Mouse (Mus musculus): ENCODE data around the gene Olfr56. TPM values are rescaled to one million over a fixed set of nuclear protein-coding genes. Genes with fewer than 3 reads are reported as not detected.
"Not testable (repeated sequence)": the region's sequence is repeated elsewhere in the genome, so short reads cannot be mapped to it uniquely, and the experiment has no call there.

Olfr56 gene
- polyA plus RNA-seq, 1 experiment from 2014 or later = not detected

- not testable (repeated sequence) for H3K9me3 ChIP-seq (replicated peaks; ENCODE audit: control insufficient read depth, low read length); H3K27me3 ChIP-seq (replicated peaks; ENCODE audit: control insufficient read depth, insufficient read depth, low read length); ATAC-seq; H3K27ac ChIP-seq (ENCODE audit: low read depth, low read length); DNase-seq (ENCODE audit: low spot score); H3K4me2 ChIP-seq (ENCODE audit: low read length); H3K36me3 ChIP-seq (ENCODE audit: control insufficient read depth, insufficient read depth, low read length); H3K9ac ChIP-seq (ENCODE audit: low read length); H3K4me3 ChIP-seq (ENCODE audit: low read depth, low read length); H3K4me1 ChIP-seq (ENCODE audit: control insufficient read depth, insufficient read depth, low read length)
- 89% methylated on average over 6 of the region's 6 CpGs for WGBS
Observed at GRCm38 (mm10) chr11:49076001-49076757, 97.5 kb downstream of the Olfr56 start, which contains the start of gene Ifi47. Ifi47 (plus strand) TSS chr11:49076587.

GRCm38 (mm10) chr11:49077012-49077411 is 98.3 kb downstream of the Olfr56 start:
- no peak overlapping the region for H3K4me2 ChIP-seq (ENCODE audit: low read length)
- no peak overlapping the region for H3K4me3 ChIP-seq (ENCODE audit: low read depth, low read length)
- no peak overlapping the region for H3K27ac ChIP-seq (ENCODE audit: low read depth, low read length)
- H3K4me1 ChIP-seq (ENCODE audit: control insufficient read depth, insufficient read depth, low read length) = no peaks in the 10 kb centered on the region
- DNase-seq (ENCODE audit: low spot score) (no peak), ATAC-seq (no peak)
- WGBS = 56% methylated on average over 1 of the region's 1 CpGs
- no peaks in the 10 kb centered on the region for H3K36me3 ChIP-seq (ENCODE audit: control insufficient read depth, insufficient read depth, low read length)
- no peaks in the 10 kb centered on the region for H3K9me3 ChIP-seq (replicated peaks; ENCODE audit: control insufficient read depth, low read length)
- H3K27me3 ChIP-seq (replicated peaks; ENCODE audit: control insufficient read depth, insufficient read depth, low read length) = no peaks in the 10 kb centered on the region
- H3K9ac ChIP-seq (ENCODE audit: low read length) = no peak overlapping the region

GRCm38 (mm10) chr11:49078719-49079118 is 100.0 kb downstream of the Olfr56 start:
- H3K4me3 ChIP-seq (ENCODE audit: low read depth, low read length) = no peak overlapping the region
- no peak overlapping the region for H3K4me2 ChIP-seq (ENCODE audit: low read length)
- 88% methylated on average over 3 of the region's 3 CpGs for WGBS
- ATAC-seq (no peak), DNase-seq (ENCODE audit: low spot score) (no peak)
- H3K9me3 ChIP-seq (replicated peaks; ENCODE audit: control insufficient read depth, low read length) = no peaks in the 10 kb centered on the region
- H3K27me3 ChIP-seq (replicated peaks; ENCODE audit: control insufficient read depth, insufficient read depth, low read length) = no peaks in the 10 kb centered on the region
- H3K9ac ChIP-seq (ENCODE audit: low read length) = no peak overlapping the region
- H3K36me3 ChIP-seq (ENCODE audit: control insufficient read depth, insufficient read depth, low read length) = no peaks in the 10 kb centered on the region
- H3K27ac ChIP-seq (ENCODE audit: low read depth, low read length) = no peak overlapping the region
- no peaks in the 10 kb centered on the region for H3K4me1 ChIP-seq (ENCODE audit: control insufficient read depth, insufficient read depth, low read length)

- Histone ChIP-seq H3K36me3 (ENCODE audit: control insufficient read depth, insufficient read depth, low read length) (no peaks in the 10 kb centered on the region), H3K4me3 (ENCODE audit: low read depth, low read length) (no peak overlapping the region), H3K27ac (ENCODE audit: low read depth, low read length) (no peak overlapping the region), H3K4me2 (ENCODE audit: low read length) (no peak overlapping the region), H3K9me3 (replicated peaks; ENCODE audit: control insufficient read depth, low read length) (no peaks in the 10 kb centered on the region), H3K27me3 (replicated peaks; ENCODE audit: control insufficient read depth, insufficient read depth, low read length) (no peaks in the 10 kb centered on the region), H3K4me1 (ENCODE audit: control insufficient read depth, insufficient read depth, low read length) (no peaks in the 10 kb centered on the region), H3K9ac (ENCODE audit: low read length) (no peak overlapping the region)
- WGBS = 66% methylated on average over 1 of the region's 1 CpGs
- no peak for DNase-seq (ENCODE audit: low spot score)
- ATAC-seq = no peak
Observed at GRCm38 (mm10) chr11:49080636-49081035, 101.9 kb downstream of the Olfr56 start.

- DNase-seq (ENCODE audit: low spot score) (no peak), ATAC-seq (no peak)
- Histone ChIP-seq H3K36me3 (ENCODE audit: control insufficient read depth, insufficient read depth, low read length) (no peaks in the 10 kb centered on the region), H3K27me3 (replicated peaks; ENCODE audit: control insufficient read depth, insufficient read depth, low read length) (no peaks in the 10 kb centered on the region), H3K4me3 (ENCODE audit: low read depth, low read length) (no peak overlapping the region), H3K27ac (ENCODE audit: low read depth, low read length) (no peak overlapping the region), H3K4me2 (ENCODE audit: low read length) (no peak overlapping the region), H3K9me3 (replicated peaks; ENCODE audit: control insufficient read depth, low read length) (no peaks in the 10 kb centered on the region), H3K4me1 (ENCODE audit: control insufficient read depth, insufficient read depth, low read length) (no peaks in the 10 kb centered on the region), H3K9ac (ENCODE audit: low read length) (no peak overlapping the region)
- WGBS = 84% methylated on average over 4 of the region's 4 CpGs
Observed at GRCm38 (mm10) chr11:49081356-49081755, 102.7 kb downstream of the Olfr56 start.

GRCm38 (mm10) chr11:49081886-49082285 is 103.2 kb downstream of the Olfr56 start:
- H3K4me1 ChIP-seq (ENCODE audit: control insufficient read depth, insufficient read depth, low read length) = no peaks in the 10 kb centered on the region
- no peaks in the 10 kb centered on the region for H3K9me3 ChIP-seq (replicated peaks; ENCODE audit: control insufficient read depth, low read length)
- ATAC-seq = no peak
- no peak overlapping the region for H3K4me3 ChIP-seq (ENCODE audit: low read depth, low read length)
- H3K9ac ChIP-seq (ENCODE audit: low read length) = no peak overlapping the region
- H3K27me3 ChIP-seq (replicated peaks; ENCODE audit: control insufficient read depth, insufficient read depth, low read length) = no peaks in the 10 kb centered on the region
- WGBS = 76% methylated on average over 3 of the region's 3 CpGs
- no peak overlapping the region for H3K27ac ChIP-seq (ENCODE audit: low read depth, low read length)
- H3K36me3 ChIP-seq (ENCODE audit: control insufficient read depth, insufficient read depth, low read length) = no peaks in the 10 kb centered on the region
- DNase-seq (ENCODE audit: low spot score) = no peak
- H3K4me2 ChIP-seq (ENCODE audit: low read length) = no peak overlapping the region

- H3K27ac ChIP-seq (ENCODE audit: low read depth, low read length) = no peak overlapping the region
- no peaks in the 10 kb centered on the region for H3K4me1 ChIP-seq (ENCODE audit: control insufficient read depth, insufficient read depth, low read length)
- ATAC-seq = no peak
- H3K9me3 ChIP-seq (replicated peaks; ENCODE audit: control insufficient read depth, low read length) = no peaks in the 10 kb centered on the region
- H3K4me2 ChIP-seq (ENCODE audit: low read length) = no peak overlapping the region
- 100% methylated on average over 1 of the region's 1 CpGs for WGBS
- no peak for DNase-seq (ENCODE audit: low spot score)
- H3K4me3 ChIP-seq (ENCODE audit: low read depth, low read length) = no peak overlapping the region
- H3K27me3 ChIP-seq (replicated peaks; ENCODE audit: control insufficient read depth, insufficient read depth, low read length) = no peaks in the 10 kb centered on the region
- no peaks in the 10 kb centered on the region for H3K36me3 ChIP-seq (ENCODE audit: control insufficient read depth, insufficient read depth, low read length)
- no peak overlapping the region for H3K9ac ChIP-seq (ENCODE audit: low read length)
Observed at GRCm38 (mm10) chr11:49083146-49083545, 104.5 kb downstream of the Olfr56 start.

- 80% methylated on average over 3 of the region's 3 CpGs for WGBS
- no peaks in the 10 kb centered on the region for H3K9me3 ChIP-seq (replicated peaks; ENCODE audit: control insufficient read depth, low read length)
- no peak overlapping the region for H3K4me2 ChIP-seq (ENCODE audit: low read length)
- DNase-seq (ENCODE audit: low spot score) (no peak), ATAC-seq (no peak)
- H3K27ac ChIP-seq (ENCODE audit: low read depth, low read length) = no peak overlapping the region
- no peaks in the 10 kb centered on the region for H3K36me3 ChIP-seq (ENCODE audit: control insufficient read depth, insufficient read depth, low read length)
- no peak overlapping the region for H3K4me3 ChIP-seq (ENCODE audit: low read depth, low read length)
- no peaks in the 10 kb centered on the region for H3K4me1 ChIP-seq (ENCODE audit: control insufficient read depth, insufficient read depth, low read length)
- no peaks in the 10 kb centered on the region for H3K27me3 ChIP-seq (replicated peaks; ENCODE audit: control insufficient read depth, insufficient read depth, low read length)
- H3K9ac ChIP-seq (ENCODE audit: low read length) = no peak overlapping the region
Observed at GRCm38 (mm10) chr11:49083808-49084207, 105.1 kb downstream of the Olfr56 start.

- no peak for ATAC-seq
- Histone ChIP-seq H3K27ac (ENCODE audit: low read depth, low read length) (no peak overlapping the region), H3K36me3 (ENCODE audit: control insufficient read depth, insufficient read depth, low read length) (no peaks in the 10 kb centered on the region), H3K9me3 (replicated peaks; ENCODE audit: control insufficient read depth, low read length) (no peaks in the 10 kb centered on the region), H3K4me2 (ENCODE audit: low read length) (no peak overlapping the region), H3K4me3 (ENCODE audit: low read depth, low read length) (no peak overlapping the region), H3K9ac (ENCODE audit: low read length) (no peak overlapping the region), H3K27me3 (replicated peaks; ENCODE audit: control insufficient read depth, insufficient read depth, low read length) (no peaks in the 10 kb centered on the region), H3K4me1 (ENCODE audit: control insufficient read depth, insufficient read depth, low read length) (no peaks in the 10 kb centered on the region)
- 88% methylated on average over 1 of the region's 1 CpGs for WGBS
- DNase-seq (ENCODE audit: low spot score) = no peak
Observed at GRCm38 (mm10) chr11:49084385-49084784, 105.7 kb downstream of the Olfr56 start.
